Mouse (Mus musculus): ENCODE results near the gene Zpbp2. TPM values are rescaled to one million over a fixed set of nuclear protein-coding genes. Genes with fewer than 3 reads are reported as not detected.

Gene Zpbp2
- polyA plus RNA-seq, 1 experiment from 2014 or later: 0.11 TPM

- ATAC-seq (ENCODE audit: low FRiP score, low read depth): no peak
- Histone ChIP-seq H3K4me1 (peaks cover 8% of the 10 kb centered on the region), H3K4me2 (replicated peaks) (no peak overlapping the region), H3K27me3 (peaks cover 54% of the 10 kb centered on the region), H3K9me3 (0 out of 2 replicates have a peak, but pooled peaks cover 2% of the 10 kb centered on the region), H3K4me3 (no peak overlapping the region), H3K9ac (no peak overlapping the region), H3K36me3 (no peaks in the 10 kb centered on the region), H3K27ac (no peak overlapping the region)
- WGBS: 71% methylated on average over 8 of the region's 8 CpGs
These were observed 8.3 kb upstream of the Zpbp2 start for GRCm38 (mm10) chr11:98542553-98542952.

GRCm38 (mm10) chr11:98543414-98543813, 7.5 kb upstream of the Zpbp2 start:
- Histone ChIP-seq H3K9ac (no peak overlapping the region), H3K4me3 (no peak overlapping the region), H3K27me3 (peaks cover 63% of the 10 kb centered on the region), H3K4me1 (peaks cover 8% of the 10 kb centered on the region), H3K4me2 (replicated peaks) (no peak overlapping the region), H3K9me3 (0 out of 2 replicates have a peak, but pooled peaks cover 2% of the 10 kb centered on the region), H3K36me3 (no peaks in the 10 kb centered on the region), H3K27ac (no peak overlapping the region)
- 77% methylated on average over 1 of the region's 1 CpGs for WGBS
- no peak for ATAC-seq (ENCODE audit: low FRiP score, low read depth)

GRCm38 (mm10) chr11:98544890-98545677, 5.8 kb upstream of the Zpbp2 start:
- Histone ChIP-seq H3K4me2 (replicated peaks) (peak overlapping the region; percentile 86), H3K27me3 (peaks cover 79% of the 10 kb centered on the region), H3K9ac (peak overlapping the region; percentile 63), H3K4me1 (peaks cover 8% of the 10 kb centered on the region), H3K9me3 (0 out of 2 replicates have a peak, but pooled peaks cover 2% of the 10 kb centered on the region), H3K36me3 (no peaks in the 10 kb centered on the region), H3K27ac (no peak overlapping the region), H3K4me3 (peak overlapping the region; percentile 49)
- WGBS: 2% methylated on average over 16 of the region's 16 CpGs
- ATAC-seq (ENCODE audit: low FRiP score, low read depth): no peak

GRCm38 (mm10) chr11:98545711-98546231, 5.1 kb upstream of the Zpbp2 start, which contains the start of gene Ikzf3:
TSS of gene Ikzf3 (minus strand) at chr11:98546031.
- H3K27ac ChIP-seq: no peak within 1 kb of the TSS
- H3K9ac ChIP-seq: peak within 1 kb of the TSS; percentile 63
- peak within 1 kb of the TSS; percentile 49 for H3K4me3 ChIP-seq
- peaks cover 84% of the 10 kb centered on the region for H3K27me3 ChIP-seq
- H3K4me2 ChIP-seq (replicated peaks): peak within 1 kb of the TSS; percentile 86
- peaks cover 14% of the 10 kb centered on the region for H3K4me1 ChIP-seq
- 1% methylated on average over 58 of the region's 58 CpGs for WGBS
- no peaks in the 10 kb centered on the region for H3K9me3 ChIP-seq
- no peak for ATAC-seq (ENCODE audit: low FRiP score, low read depth)
- H3K36me3 ChIP-seq: no peaks in the 10 kb centered on the region

- peaks cover 17% of the 10 kb centered on the region for H3K4me1 ChIP-seq
- H3K4me3 ChIP-seq: no peak overlapping the region
- H3K4me2 ChIP-seq (replicated peaks): no peak overlapping the region
- H3K9ac ChIP-seq: no peak overlapping the region
- 39% methylated on average over 12 of the region's 12 CpGs for WGBS
- no peak overlapping the region for H3K27ac ChIP-seq
- no peaks in the 10 kb centered on the region for H3K9me3 ChIP-seq
- no peaks in the 10 kb centered on the region for H3K36me3 ChIP-seq
- H3K27me3 ChIP-seq: peaks cover 76% of the 10 kb centered on the region
- ATAC-seq (ENCODE audit: low FRiP score, low read depth): no peak
These were observed 4.2 kb upstream of the Zpbp2 start for GRCm38 (mm10) chr11:98546529-98547307.

GRCm38 (mm10) chr11:98547308-98547693, 3.6 kb upstream of the Zpbp2 start:
- no peak for ATAC-seq (ENCODE audit: low FRiP score, low read depth)
- 60% methylated on average over 3 of the region's 3 CpGs for WGBS
- Histone ChIP-seq H3K27me3 (peaks cover 71% of the 10 kb centered on the region), H3K4me2 (replicated peaks) (no peak overlapping the region), H3K9ac (no peak overlapping the region), H3K27ac (no peak overlapping the region), H3K9me3 (no peaks in the 10 kb centered on the region), H3K4me3 (no peak overlapping the region), H3K36me3 (no peaks in the 10 kb centered on the region), H3K4me1 (peaks cover 17% of the 10 kb centered on the region)

- no peak overlapping the region for H3K4me2 ChIP-seq (replicated peaks)
- H3K27me3 ChIP-seq: peaks cover 54% of the 10 kb centered on the region
- 63% methylated on average over 4 of the region's 4 CpGs for WGBS
- no peak overlapping the region for H3K9ac ChIP-seq
- ATAC-seq (ENCODE audit: low FRiP score, low read depth): no peak
- H3K9me3 ChIP-seq: no peaks in the 10 kb centered on the region
- H3K4me1 ChIP-seq: peaks cover 17% of the 10 kb centered on the region
- no peak overlapping the region for H3K4me3 ChIP-seq
- no peak overlapping the region for H3K27ac ChIP-seq
- no peaks in the 10 kb centered on the region for H3K36me3 ChIP-seq
These were observed 1.5 kb upstream of the Zpbp2 start for GRCm38 (mm10) chr11:98549363-98549762.

- Histone ChIP-seq H3K27me3 (peaks cover 51% of the 10 kb centered on the region), H3K4me2 (replicated peaks) (peak overlapping the region; percentile 74), H3K27ac (no peak overlapping the region), H3K36me3 (no peaks in the 10 kb centered on the region), H3K9me3 (no peaks in the 10 kb centered on the region), H3K9ac (peak overlapping the region; percentile 72; the same call in 1 of the 2 replicates), H3K4me3 (peak overlapping the region; percentile 76), H3K4me1 (peaks cover 14% of the 10 kb centered on the region)
- 17% methylated on average over 20 of the region's 20 CpGs for WGBS
- ATAC-seq (ENCODE audit: low FRiP score, low read depth): no peak
These were observed 454 bp upstream of the Zpbp2 start for GRCm38 (mm10) chr11:98550311-98550974.

GRCm38 (mm10) chr11:98553966-98554365, 3.1 kb downstream of the Zpbp2 start:
- Histone ChIP-seq H3K4me3 (no peak overlapping the region), H3K9ac (no peak overlapping the region), H3K27ac (no peak overlapping the region), H3K27me3 (peaks cover 20% of the 10 kb centered on the region), H3K9me3 (no peaks in the 10 kb centered on the region), H3K4me2 (replicated peaks) (no peak overlapping the region), H3K4me1 (peaks cover 9% of the 10 kb centered on the region; the same call in 1 of the 2 replicates), H3K36me3 (no peaks in the 10 kb centered on the region)
- no peak for ATAC-seq (ENCODE audit: low FRiP score, low read depth)
- 85% methylated on average over 4 of the region's 4 CpGs for WGBS

GRCm38 (mm10) chr11:98555124-98555700, 4.3 kb downstream of the Zpbp2 start:
- H3K4me2 ChIP-seq (replicated peaks): no peak overlapping the region
- no peak for ATAC-seq (ENCODE audit: low FRiP score, low read depth)

GRCm38 (mm10) chr11:98560942-98561341, 10.0 kb downstream of the Zpbp2 start:
- ATAC-seq (ENCODE audit: low FRiP score, low read depth): no peak
- H3K4me1 ChIP-seq: 0 out of 2 replicates have a peak, but pooled peaks cover 11% of the 10 kb centered on the region
- no peaks in the 10 kb centered on the region for H3K36me3 ChIP-seq
- no peaks in the 10 kb centered on the region for H3K9me3 ChIP-seq
- H3K27me3 ChIP-seq: peaks cover 12% of the 10 kb centered on the region
- H3K27ac ChIP-seq: no peak overlapping the region
- H3K4me3 ChIP-seq: no peak overlapping the region
- no peak overlapping the region for H3K9ac ChIP-seq
- 15% methylated on average over 7 of the region's 7 CpGs for WGBS
- no peak overlapping the region for H3K4me2 ChIP-seq (replicated peaks)

More at GRCm38 (mm10) chr11:98555124-98555700, 4.3 kb downstream of the Zpbp2 start:
- H3K9ac ChIP-seq: no peak overlapping the region
- no peaks in the 10 kb centered on the region for H3K36me3 ChIP-seq
- no peaks in the 10 kb centered on the region for H3K9me3 ChIP-seq
- no peak overlapping the region for H3K4me3 ChIP-seq
- no peak overlapping the region for H3K27ac ChIP-seq
- peaks cover 15% of the 10 kb centered on the region for H3K27me3 ChIP-seq
- 69% methylated on average over 12 of the region's 12 CpGs for WGBS
- peaks cover 8% of the 10 kb centered on the region; the same call in 1 of the 2 replicates for H3K4me1 ChIP-seq
